Mouse (Mus musculus) midbrain, embryonic 12.5 days (tissue): ENCODE measurements around the gene Hist1h2bk. TPM values are rescaled to one million over a fixed set of nuclear protein-coding genes. Genes with fewer than 3 reads are reported as not detected.
"Not testable (repeated sequence)": the region's sequence is repeated elsewhere in the genome, so short reads cannot be mapped to it uniquely, and the experiment has no call there.

Experiments used
- ATAC-seq: fragments of 200-750 bp; cut with Nextera tagmentation; 2 replicates; pipeline ENCODE4 v1.8.0; 2017; ENCODE audit warnings: low read depth, moderate TSS enrichment, moderate library complexity; ENCODE audit not compliant: low FRiP score
- H3K27ac ChIP-seq: fragments of 300-500 bp; sonication (generic); replicated peaks from 2 replicates; pipeline ENCODE4 v1.5.1; 2016; ENCODE audit warnings: mild to moderate bottlenecking
- H3K27me3 ChIP-seq: fragments of 300-500 bp; sonication (generic); 2 replicates; pipeline ENCODE4 v1.6.1; 2016; ENCODE audit warnings: mild to moderate bottlenecking
- H3K36me3 ChIP-seq: fragments of 300-500 bp; sonication (generic); 2 replicates; pipeline ENCODE4 v1.6.1; 2016
- H3K4me1 ChIP-seq: fragments of 300-500 bp; sonication (generic); 2 replicates; pipeline ENCODE4 v1.6.1; 2016
- H3K4me2 ChIP-seq: fragments of 300-500 bp; sonication (generic); replicated peaks from 2 replicates; pipeline ENCODE4 v1.6.1; 2016; ENCODE audit warnings: mild to moderate bottlenecking, moderate library complexity
- H3K4me3 ChIP-seq: fragments of 300-500 bp; sonication (generic); 2 replicates; pipeline ENCODE4 v1.5.1; 2016; ENCODE audit warnings: mild to moderate bottlenecking
- H3K9ac ChIP-seq: fragments of 300-500 bp; sonication (generic); replicated peaks from 2 replicates; pipeline ENCODE4 v1.6.1; 2016; ENCODE audit warnings: mild to moderate bottlenecking, moderate library complexity
- H3K9me3 ChIP-seq: fragments of 300-500 bp; sonication (generic); 2 replicates; pipeline ENCODE4 v1.6.1; 2016; ENCODE audit warnings: mild to moderate bottlenecking
- WGBS: fragments of 180-500 bp; shearing (Covaris S2); methylation state at CpG from one replicate; pipeline ENCODE4 v1.1.7; 2016; 5-methylcytosine and 5-hydroxymethylcytosine counted together
- polyA plus RNA-seq: library from polyadenylated mRNA; unstranded; fragments of >200 nt; fragmentation: Nextera tagmentation; extraction: Ambion mirVana; gene quantifications from 2 replicates; pipeline ENCODE4 v1.2.1, GENCODE M21; 2016

The Hist1h2bk gene
- polyA plus RNA-seq, result 7.2 and 8.1 TPM in 2 replicates

GRCm38 (mm10) chr13:22035267-22036148, at the start of gene Hist1h2bk, which contains the start of gene Hist1h2ah:
Gene Hist1h2bk, plus strand, starts transcription at chr13:22035870.
Gene Hist1h2ah, minus strand, starts transcription at chr13:22035568.
- H3K4me1 ChIP-seq, result peaks cover 28% of the 10 kb centered on the region
- not testable (repeated sequence) for H3K9me3 ChIP-seq, H3K27me3 ChIP-seq, H3K36me3 ChIP-seq
- H3K27ac ChIP-seq, result peak within 1 kb of the TSS; percentile 85
- peak within 1 kb of the TSS; percentile 67 for H3K4me2 ChIP-seq
- H3K4me3 ChIP-seq, result peak within 1 kb of the TSS; percentile 43
- 0% methylated on average over 26 of the region's 69 CpGs for WGBS
- peak; percentile 97 for ATAC-seq
- H3K9ac ChIP-seq, result peak within 1 kb of the TSS; percentile 65

GRCm38 (mm10) chr13:21992550-21992949, 43.1 kb upstream of the Hist1h2bk start:
- no peaks in the 10 kb centered on the region for H3K9me3 ChIP-seq
- no peak overlapping the region for H3K4me2 ChIP-seq
- no peak overlapping the region for H3K9ac ChIP-seq
- ATAC-seq, result no peak
- no peaks in the 10 kb centered on the region for H3K36me3 ChIP-seq
- H3K4me1 ChIP-seq, result peaks cover 19% of the 10 kb centered on the region; the same call in 1 of the 2 replicates
- no peak overlapping the region for H3K27ac ChIP-seq
- peaks cover 48% of the 10 kb centered on the region for H3K27me3 ChIP-seq
- no peak overlapping the region for H3K4me3 ChIP-seq
- 79% methylated on average over 5 of the region's 5 CpGs for WGBS

DNA sequence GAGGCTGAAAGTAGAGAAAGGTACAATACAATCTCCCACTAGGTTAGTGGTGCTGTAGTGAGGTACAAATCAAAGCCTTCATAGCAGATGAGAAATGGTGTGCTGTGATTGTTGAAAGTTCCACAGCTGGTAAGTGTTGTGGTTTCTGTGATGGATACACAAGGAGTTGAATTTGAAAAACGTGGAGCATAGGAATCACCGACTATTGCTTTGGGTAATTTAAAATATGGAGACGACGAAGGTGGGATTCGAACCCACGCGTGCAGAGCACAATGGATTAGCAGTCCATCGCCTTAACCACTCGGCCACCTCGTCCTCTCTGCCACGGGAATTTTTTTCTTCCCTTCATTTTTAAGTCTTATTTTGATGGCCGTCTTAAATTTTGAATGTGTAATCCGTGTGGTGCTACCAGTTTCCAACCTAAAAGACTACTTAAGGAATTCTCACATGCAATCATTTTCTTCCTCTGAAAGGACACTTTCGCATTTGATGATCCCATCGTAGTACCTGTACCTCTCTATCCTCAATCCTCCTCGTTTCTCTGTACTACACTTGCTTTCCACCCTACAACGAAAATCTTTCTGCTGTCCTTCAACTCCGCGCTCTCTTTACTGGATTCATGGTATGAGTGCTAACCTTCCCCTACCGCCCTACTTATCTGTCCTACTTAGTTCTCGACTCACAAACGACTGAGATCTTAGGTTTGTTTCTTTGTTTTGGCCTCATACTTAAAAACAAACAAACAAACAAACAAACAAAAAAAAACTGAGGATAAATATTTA, 41.5 kb upstream of the Hist1h2bk start:
- H3K4me3 ChIP-seq, result no peak overlapping the region
- no peak for ATAC-seq
- peaks cover 19% of the 10 kb centered on the region; the same call in 1 of the 2 replicates for H3K4me1 ChIP-seq
- no peaks in the 10 kb centered on the region for H3K36me3 ChIP-seq
- no peak overlapping the region for H3K27ac ChIP-seq
- WGBS, result under 1% methylated on average over 22 of the region's 22 CpGs
- peaks cover 61% of the 10 kb centered on the region for H3K27me3 ChIP-seq
- no peak overlapping the region for H3K9ac ChIP-seq
- 0 out of 2 replicates have a peak overlapping the region, but pooled peaks have one; percentile 17 for H3K4me2 ChIP-seq
- no peaks in the 10 kb centered on the region for H3K9me3 ChIP-seq

DNA sequence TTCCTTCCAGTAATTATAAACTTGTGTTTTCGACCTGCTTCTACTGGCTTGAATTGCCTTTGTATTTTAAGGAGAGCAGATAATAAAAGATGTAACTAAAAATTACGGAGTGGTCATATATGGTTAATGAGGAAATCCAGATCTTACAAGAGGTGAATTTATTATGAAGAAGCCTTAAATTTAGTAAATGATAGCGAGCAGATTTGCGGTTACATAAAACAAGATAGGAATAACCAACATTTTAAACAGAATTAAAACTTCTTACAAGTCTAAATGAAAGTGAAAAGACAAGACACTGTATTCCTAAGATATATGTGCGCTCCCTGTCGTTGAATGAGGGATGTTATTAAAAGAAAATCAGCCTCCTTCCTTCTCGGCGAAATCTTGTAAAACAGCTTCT, 40.8 kb upstream of the Hist1h2bk start:
- no peak for ATAC-seq

DNA sequence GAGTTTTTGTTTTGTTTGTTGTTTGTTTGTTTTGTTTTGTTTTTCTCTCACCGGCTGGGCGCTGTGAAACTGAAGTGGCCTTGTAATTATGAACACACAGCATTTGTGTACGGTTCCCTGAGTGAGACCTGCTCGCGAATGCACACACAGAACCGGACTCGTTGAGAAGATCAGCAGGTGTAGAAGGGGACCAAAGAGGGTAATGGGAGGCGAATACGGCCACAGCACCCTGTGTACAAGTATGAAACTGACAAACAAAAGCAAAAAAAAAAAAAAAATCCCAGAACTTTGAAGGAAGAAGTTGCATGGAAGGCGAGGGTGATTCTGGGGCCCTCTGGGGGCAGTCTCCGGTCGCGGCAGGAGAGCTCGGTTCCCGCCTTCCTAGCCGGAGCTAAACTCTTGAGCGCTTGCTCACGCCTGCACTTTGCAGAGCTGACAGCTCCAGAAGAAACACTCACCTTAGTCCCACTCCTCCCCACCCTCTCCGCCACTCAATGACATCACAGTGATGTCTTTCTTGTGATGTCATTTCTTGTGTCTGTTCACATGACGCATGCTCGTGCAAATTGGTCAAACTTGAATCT, 40.2 kb upstream of the Hist1h2bk start:
- 1% methylated on average over 21 of the region's 21 CpGs for WGBS
- Histone ChIP-seq H3K4me2 (peak overlapping the region; percentile 54), H3K27ac (no peak overlapping the region), H3K9ac (no peak overlapping the region), H3K4me3 (peak overlapping the region; percentile 38), H3K4me1 (peaks cover 19% of the 10 kb centered on the region; the same call in 1 of the 2 replicates), H3K27me3 (peaks cover 72% of the 10 kb centered on the region), H3K36me3 (no peaks in the 10 kb centered on the region), H3K9me3 (no peaks in the 10 kb centered on the region)
- no peak for ATAC-seq

More for the DNA sequence above, 40.8 kb upstream of the Hist1h2bk start:
- Histone ChIP-seq H3K9me3 (no peaks in the 10 kb centered on the region), H3K36me3 (no peaks in the 10 kb centered on the region), H3K27ac (no peak overlapping the region), H3K4me3 (peak overlapping the region; percentile 38), H3K27me3 (peaks cover 68% of the 10 kb centered on the region), H3K4me1 (peaks cover 19% of the 10 kb centered on the region; the same call in 1 of the 2 replicates), H3K9ac (no peak overlapping the region), H3K4me2 (peak overlapping the region; percentile 54)
- 5% methylated on average over 8 of the region's 8 CpGs for WGBS

DNA sequence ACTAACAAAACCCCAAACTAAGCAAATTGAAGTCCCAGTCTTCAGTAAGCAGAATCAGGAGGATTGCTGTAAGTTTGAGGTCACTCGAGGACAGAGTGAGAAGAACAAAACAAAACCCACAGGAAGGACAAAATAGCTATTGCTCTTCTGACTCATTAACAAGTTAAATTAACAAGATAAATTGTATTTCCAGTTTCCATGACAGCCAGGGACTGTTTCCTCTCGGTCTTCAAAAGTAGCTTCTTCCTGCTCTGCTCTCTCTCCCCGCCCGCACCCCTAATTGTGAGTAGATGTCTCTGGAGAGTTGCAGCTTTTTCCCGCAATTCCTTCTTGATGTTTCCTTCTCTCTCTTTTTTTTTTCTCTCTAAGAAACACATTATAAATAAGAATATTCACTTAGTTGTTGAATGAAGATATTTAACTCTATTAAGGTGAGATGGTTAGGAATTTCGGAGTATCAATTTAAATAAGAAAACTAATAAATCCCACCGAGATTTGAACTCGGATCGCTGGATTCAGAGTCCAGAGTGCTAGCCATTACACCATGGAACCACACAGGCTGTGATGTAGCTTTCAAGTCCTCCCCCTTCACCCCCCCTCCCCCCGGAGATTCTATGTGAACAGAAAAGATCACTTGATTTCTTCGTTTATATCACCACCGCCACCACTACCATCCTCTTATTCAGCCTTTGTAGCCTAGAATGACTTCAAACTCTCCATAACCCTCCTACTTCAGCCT, 39.4 kb upstream of the Hist1h2bk start:
- Histone ChIP-seq H3K36me3 (no peaks in the 10 kb centered on the region), H3K4me2 (peak overlapping the region; percentile 54), H3K27ac (no peak overlapping the region), H3K9ac (no peak overlapping the region), H3K4me3 (peak overlapping the region; percentile 38), H3K4me1 (peaks cover 19% of the 10 kb centered on the region; the same call in 1 of the 2 replicates), H3K9me3 (no peaks in the 10 kb centered on the region), H3K27me3 (peaks cover 75% of the 10 kb centered on the region)
- WGBS, result 2% methylated on average over 12 of the region's 12 CpGs
- no peak for ATAC-seq

- Histone ChIP-seq H3K27ac (no peak overlapping the region), H3K4me2 (peak overlapping the region; percentile 54), H3K27me3 (peaks cover 78% of the 10 kb centered on the region), H3K36me3 (no peaks in the 10 kb centered on the region), H3K9ac (no peak overlapping the region), H3K4me1 (peaks cover 19% of the 10 kb centered on the region; the same call in 1 of the 2 replicates), H3K4me3 (peak overlapping the region; percentile 26), H3K9me3 (no peaks in the 10 kb centered on the region)
- under 1% methylated on average over 13 of the region's 13 CpGs for WGBS
- ATAC-seq, result no peak
Observed at GRCm38 (mm10) chr13:21996840-21997185, 38.9 kb upstream of the Hist1h2bk start.

DNA sequence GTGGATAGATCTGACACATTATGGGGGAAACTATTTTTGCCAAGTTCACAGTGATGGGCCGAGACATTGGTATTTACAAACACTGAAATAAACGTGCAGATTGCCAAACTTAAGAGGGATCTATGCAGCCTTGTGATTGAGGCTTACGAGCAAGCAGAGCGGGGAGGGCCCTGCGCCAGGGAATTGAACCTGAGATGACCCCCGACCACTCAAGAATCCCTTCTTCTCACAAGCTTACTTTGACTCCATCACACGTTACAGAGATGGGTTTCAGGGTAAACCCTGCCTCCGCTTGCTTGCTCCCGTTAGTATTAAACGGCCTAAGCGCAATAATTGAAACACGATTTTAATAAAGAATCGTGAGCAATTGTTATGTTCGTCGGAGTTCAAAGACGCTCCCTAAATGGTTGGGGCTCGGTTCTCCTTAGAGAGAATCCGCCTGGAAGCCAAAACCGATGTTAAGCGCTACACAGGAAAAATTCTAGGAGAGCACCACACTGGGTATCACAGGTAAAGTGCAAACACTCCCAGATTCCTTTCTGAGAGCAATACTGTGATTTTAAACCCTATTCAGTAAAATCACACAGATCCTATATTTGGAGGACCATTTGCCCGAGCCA, 38.4 kb upstream of the Hist1h2bk start:
- H3K9ac ChIP-seq, result no peak overlapping the region
- peaks cover 19% of the 10 kb centered on the region; the same call in 1 of the 2 replicates for H3K4me1 ChIP-seq
- no peak overlapping the region for H3K27ac ChIP-seq
- no peak for ATAC-seq
- H3K4me3 ChIP-seq, result peak overlapping the region; percentile 26
- no peaks in the 10 kb centered on the region for H3K9me3 ChIP-seq
- H3K36me3 ChIP-seq, result no peaks in the 10 kb centered on the region
- peak overlapping the region; percentile 54 for H3K4me2 ChIP-seq
- H3K27me3 ChIP-seq, result peaks cover 83% of the 10 kb centered on the region
- 1% methylated on average over 21 of the region's 21 CpGs for WGBS

GRCm38 (mm10) chr13:21997821-21998220, 37.8 kb upstream of the Hist1h2bk start:
- whole genome bisulfite sequencing, result 5% methylated on average over 4 of the region's 4 CpGs
- H3K9me3 ChIP-seq, result no peaks in the 10 kb centered on the region
- H3K9ac ChIP-seq, result no peak overlapping the region
- H3K4me3 ChIP-seq, result no peak overlapping the region
- H3K27ac ChIP-seq, result no peak overlapping the region
- H3K4me1 ChIP-seq, result peaks cover 19% of the 10 kb centered on the region; the same call in 1 of the 2 replicates
- H3K36me3 ChIP-seq, result no peaks in the 10 kb centered on the region
- H3K4me2 ChIP-seq, result peak overlapping the region; percentile 54; the same call in 1 of the 2 replicates
- ATAC-seq, result no peak
- H3K27me3 ChIP-seq, result peaks cover 86% of the 10 kb centered on the region

GRCm38 (mm10) chr13:21998412-21998811, 37.3 kb upstream of the Hist1h2bk start:
- H3K27ac ChIP-seq, result no peak overlapping the region
- no peaks in the 10 kb centered on the region for H3K36me3 ChIP-seq
- H3K4me2 ChIP-seq, result no peak overlapping the region
- H3K9me3 ChIP-seq, result no peaks in the 10 kb centered on the region
- peaks cover 19% of the 10 kb centered on the region; the same call in 1 of the 2 replicates for H3K4me1 ChIP-seq
- no peak overlapping the region for H3K4me3 ChIP-seq
- ATAC-seq, result no peak
- peaks cover 88% of the 10 kb centered on the region for H3K27me3 ChIP-seq
- WGBS, result 18% methylated on average over 3 of the region's 3 CpGs
- no peak overlapping the region for H3K9ac ChIP-seq

DNA sequence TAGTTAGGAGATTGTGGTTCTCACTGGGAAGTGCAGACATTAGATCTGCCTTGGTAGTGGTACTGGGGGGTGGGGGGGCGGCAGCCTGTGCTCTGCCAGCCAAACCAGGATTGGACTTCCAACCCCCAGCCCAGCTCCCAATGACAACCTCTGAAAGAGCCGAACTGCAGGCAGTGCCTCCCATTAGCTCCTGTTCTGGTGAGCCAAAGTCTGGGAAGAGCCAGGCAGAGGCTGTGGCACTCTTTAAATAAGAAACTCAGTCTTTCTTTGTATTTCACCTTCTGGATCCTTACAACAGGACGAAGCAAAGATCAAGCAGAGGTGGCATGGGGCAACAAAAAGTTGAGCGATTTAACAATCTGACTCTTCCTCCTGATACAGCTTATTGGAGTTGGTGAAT, 36.5 kb upstream of the Hist1h2bk start:
- WGBS, result 35% methylated on average over 4 of the region's 4 CpGs
- ATAC-seq, result no peak
- no peak overlapping the region for H3K4me2 ChIP-seq
- H3K9me3 ChIP-seq, result no peaks in the 10 kb centered on the region
- H3K36me3 ChIP-seq, result no peaks in the 10 kb centered on the region
- no peak overlapping the region for H3K9ac ChIP-seq
- no peak overlapping the region for H3K4me3 ChIP-seq
- H3K27me3 ChIP-seq, result peaks cover 91% of the 10 kb centered on the region
- no peak overlapping the region for H3K27ac ChIP-seq
- H3K4me1 ChIP-seq, result peaks cover 19% of the 10 kb centered on the region; the same call in 1 of the 2 replicates
